Mouse (Mus musculus) kidney, postnatal 25 days (tissue): Measurements from ENCODE around the gene Trmt112.

ENCODE experiments used
- DNase-seq, 2 experiments: peaks; one replicate each; pipeline ENCODE4 v3.0.0; 2021; ENCODE audit warnings: mixed read lengths in 2 of 2

Gene Trmt112

DNA sequence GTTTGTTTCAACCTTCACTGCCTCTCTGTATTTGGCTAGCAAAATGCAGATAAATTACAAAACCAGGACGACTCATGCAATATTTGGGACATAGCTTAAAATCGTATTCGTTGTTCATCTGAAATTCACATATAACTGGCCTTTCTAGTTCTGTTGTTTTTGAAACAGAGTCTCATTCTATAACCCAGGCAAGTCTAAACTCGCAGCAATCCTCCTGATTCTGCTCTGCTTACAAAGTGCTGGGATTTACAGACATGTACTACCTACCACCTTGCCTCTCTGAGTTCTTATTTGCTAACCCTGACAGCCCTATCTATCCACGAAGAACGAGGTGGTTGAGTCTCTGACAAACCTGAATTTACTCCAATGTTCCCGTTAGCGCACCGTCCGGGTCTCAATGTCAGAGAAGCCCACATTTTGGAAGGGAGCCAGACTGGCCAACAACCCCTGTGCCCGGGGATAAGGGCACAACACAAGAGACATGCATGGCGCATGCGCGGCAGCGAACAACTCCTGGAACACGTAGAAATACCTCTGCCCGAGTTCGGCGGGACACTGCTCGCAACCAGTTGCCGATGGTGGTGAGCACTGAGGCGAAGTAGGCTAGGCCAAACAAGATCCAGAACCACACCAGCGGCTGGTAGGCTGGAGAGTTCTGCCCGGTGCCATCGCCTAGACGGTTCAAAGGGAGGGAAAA lies 17.2 kb downstream of the Trmt112 start:
- peak; percentile 67 to 87 for DNase-seq

DNA sequence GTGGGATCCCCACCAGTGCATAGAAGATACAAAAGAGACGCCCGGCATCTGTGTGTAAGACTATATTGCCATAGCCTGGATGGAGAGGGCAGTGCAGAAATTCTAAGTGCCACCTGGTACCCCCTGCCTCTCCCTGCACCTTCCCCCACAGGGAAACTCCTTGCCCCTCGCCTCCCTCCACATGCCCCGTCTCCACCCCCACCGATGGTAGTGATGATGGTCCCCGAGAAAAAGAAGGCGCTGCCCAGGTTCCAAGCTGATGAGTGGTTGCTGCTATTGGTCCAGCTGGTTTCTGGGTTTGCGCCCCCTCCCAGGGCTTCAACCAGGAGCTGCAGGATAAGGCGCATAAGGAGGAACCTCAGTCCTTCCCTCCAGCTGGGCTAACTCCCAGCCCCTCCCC lies 18.6 kb downstream of the Trmt112 start:
- no peak for DNase-seq

DNA sequence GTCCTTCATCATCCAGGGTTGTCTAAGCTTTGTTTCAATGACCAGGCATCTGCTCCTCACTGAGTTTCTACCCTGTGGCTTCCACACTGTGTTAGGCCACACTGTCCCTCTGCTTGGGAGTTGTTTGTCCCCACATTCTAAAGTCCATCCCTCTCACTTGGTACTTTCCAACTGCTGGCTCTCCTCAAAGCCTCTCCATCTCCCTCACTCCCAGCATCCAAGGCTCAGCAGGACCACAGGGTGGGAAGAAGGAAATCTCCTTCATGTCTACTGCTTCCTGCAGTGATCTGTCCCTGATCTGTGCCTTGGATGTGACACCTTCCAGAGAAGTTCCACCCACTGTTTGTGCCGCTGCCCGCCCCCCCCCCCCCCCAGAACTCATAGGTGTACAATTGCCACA lies 21.5 kb downstream of the Trmt112 start:
- no peak for DNase-seq

DNA sequence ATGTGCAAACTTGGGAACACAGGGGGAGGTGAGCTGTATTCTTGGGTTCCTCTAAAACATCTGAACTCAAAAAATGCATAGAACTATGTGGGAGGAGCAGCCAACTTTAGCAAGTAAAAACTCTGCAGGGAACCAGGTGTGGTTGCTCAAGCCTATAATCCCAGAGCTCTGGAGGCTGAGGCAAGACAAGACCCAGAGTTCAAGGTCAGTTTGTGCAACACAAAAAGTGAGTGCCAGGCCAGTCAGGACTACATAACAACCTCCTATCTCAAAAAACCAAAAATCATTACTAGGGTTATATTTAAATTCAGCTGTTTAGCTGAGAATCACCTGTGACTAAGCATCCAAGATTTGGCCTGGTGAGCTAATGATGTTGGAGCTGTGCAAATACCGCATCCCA lies 22.5 kb downstream of the Trmt112 start:
- no peak for DNase-seq

DNA sequence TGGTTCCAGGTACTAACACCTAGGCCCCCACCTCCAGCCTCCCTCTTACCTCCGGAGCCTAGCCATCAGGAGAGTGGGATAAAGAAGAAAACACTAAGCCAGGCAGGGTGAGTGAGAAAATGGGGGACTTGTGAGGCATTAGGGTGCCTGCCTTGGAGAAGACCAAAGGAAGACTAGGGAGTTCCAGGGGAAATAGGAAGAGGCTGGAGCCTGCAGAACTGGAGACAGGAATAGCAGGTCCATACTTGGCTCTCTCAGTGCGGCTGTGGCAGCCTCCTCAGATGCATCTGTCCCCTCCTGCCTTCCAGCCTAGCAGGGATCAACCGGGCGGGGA lies 23.6 kb downstream of the Trmt112 start:
- DNase-seq: no peak

DNA sequence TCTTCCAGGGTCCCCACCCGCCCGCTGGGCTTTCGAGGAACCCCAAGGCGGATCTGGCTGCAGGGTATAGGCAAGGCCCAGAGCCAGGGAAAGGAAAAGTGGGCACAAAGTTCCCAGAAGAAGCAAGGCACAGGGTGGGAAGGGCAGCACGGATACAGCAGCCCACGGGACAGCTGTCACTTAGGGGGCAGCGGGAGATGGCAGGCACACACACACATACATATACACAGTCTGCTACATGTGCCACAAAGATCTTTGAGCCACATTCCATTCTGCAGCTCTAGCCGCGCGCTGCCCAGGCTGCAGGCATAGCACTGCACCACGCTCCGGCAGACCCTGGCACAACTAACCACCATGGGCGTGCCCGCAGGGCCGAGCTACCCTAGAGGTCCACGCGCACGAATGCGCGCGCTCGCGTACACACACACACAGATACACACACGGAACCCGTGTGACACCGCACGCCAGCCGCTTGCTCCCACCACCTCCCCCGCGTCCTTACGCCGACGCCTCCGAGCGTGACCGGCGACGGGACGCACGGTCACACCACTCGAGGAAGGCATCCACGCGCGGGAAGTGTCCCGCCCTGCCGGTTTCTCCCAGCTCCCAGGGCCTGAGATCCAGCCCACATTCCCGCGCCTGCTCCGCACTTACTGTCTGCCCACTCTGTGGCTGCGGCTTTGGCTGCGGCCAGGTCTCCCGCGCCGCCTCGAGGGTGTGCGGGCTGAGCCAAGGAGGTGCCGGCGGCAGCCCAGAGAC lies 24.1 kb downstream of the Trmt112 start:
- DNase-seq: peak; percentile 39 to 67

DNA sequence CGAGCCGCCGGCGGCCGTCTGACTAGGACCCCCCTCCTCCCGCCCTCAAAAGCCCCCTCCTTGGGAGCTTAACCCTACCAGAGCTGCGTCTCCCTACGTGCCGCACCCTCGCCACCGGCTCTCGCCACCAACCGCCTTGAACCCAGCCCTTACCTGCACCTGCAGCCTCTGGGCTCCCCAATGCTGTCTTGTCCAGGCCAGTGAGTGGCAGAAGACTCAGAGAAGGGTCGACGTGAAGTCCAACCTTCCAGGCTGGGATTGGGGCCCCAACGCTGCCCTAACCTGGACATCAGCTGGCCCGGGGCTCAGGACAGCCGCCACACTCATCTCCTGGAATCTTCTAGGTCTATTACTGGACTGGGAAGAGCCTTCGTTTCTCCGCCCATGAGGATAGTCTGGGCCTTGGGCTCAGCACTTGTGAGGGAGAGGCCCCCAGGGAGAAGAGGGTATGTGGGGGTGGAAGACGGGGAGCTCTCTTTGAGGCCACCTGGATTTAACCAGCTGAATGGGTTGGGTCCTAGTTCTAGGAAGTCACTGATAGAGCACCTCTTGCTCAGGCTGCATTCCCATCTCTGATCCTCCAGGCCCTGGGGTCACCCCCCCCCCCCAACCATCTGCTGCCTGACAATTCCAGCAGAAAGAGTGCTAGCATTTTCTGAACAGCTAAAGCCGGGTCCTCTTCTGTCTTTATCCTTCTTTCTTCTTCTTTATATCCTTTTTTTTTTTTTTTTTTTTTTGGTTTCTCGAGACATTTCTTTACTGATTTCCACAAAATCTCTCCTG lies 24.9 kb downstream of the Trmt112 start, which contains the start of gene Kcnk4:
Kcnk4 (minus strand) TSS at position 321 of the 783 bp plus-strand sequence.
- peak in 1 of 2 experiments; percentile 40 for DNase-seq

DNA sequence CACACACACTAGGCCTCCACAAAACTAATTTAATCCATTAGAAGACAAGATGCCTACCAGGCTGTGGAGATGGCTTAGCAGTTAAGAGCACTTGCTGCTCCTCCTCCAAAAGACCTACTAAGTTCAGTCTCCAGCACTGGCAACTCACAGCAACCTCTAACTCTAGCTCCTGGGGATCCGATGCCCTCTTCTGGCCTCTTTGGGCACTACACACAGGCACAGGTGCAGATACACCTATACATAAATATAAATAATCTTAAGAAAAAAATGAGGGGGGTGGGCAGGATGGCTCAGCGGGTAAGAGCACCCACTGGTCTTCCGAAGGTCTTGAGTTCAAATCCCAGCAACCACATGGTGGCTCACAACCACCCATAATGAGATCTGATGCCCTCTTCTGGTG lies 26.8 kb downstream of the Trmt112 start:
- peak; percentile 40 to 57 for DNase-seq

DNA sequence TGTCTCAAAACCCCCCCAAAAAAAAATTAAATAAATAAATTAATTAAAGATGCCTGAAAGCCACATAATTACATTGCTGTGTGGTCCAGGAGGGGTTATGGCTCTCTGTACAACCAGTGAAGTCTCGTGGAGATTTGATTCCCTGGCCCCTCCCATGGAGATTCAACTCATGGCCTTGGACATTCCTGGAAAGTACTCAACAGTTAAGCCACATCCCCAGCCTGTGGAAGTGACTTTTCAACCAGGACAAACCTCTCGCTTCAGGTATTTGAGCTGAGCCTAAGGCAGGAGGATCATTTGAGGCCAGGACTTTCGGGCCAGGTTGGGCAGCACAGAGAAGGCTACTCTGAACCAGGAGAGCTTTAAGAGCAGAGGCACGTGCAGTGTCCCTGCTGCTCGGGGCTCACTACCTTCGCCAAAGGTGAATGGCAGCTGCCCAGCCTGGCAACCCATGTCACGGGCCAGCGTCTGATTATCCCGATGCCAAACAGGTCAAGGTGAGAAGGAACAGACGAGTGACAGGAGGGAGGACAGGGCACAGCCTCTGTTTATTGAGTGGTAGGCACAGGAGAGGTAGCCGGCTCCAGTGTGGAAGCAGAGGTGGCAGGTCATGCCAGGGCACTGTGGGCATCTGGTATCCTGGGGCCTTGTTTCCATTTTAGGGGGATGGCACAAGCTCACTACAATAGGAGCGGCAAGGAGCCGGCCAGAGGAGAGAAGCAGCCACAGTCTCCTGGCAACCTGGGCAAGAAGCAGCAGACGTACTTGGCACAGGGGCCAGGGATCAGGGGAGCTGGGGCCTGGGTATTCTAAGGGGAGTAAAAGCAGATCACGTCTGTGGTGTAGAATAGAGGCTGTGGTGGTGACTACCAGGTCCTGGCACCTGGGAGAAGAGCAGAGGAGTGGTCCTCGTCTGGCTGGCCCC lies 28.3 kb downstream of the Trmt112 start:
- DNase-seq: peak in 1 of 2 experiments; percentile 46

DNA sequence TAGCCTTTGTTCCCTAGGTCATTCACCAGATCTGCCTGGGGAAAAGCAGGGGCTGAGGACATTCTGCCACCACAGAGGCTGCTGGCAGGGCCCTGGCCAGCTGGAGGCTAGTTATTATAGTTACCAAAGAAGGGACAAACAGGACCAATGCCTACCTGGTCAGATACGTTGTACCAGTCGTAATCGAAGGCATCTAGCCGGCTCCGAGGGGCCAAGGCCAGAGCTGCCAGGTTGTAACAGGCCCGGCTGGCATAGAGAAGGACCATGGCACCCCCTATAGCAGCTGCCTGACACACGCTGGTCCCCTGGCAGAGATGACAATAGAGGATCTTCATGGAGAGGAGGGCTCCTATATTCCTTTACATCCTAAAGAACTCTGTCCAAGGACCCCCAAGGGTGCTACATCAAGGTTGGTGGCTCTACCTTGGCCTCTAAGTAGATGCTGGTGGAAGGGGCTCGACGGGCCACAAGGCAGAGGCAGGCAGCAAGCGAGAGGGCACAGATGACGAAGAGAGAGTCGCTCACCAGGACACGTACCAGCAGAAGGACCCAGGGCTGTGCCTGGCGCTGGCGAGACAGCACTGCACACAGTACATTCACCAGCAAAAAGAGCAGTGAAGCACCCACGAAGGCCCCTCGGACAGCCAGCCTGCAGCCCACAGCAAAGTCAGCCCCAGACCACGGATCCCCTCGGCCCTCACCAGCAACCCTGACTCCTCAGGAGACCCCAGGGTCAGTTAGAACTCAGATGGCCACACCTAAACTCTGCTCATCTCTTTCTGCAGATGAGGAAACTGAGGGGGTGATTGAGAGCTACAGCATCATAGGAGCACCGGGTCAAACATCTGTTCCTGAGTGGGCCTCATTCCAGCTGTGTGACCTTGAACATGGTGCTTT lies 29.9 kb downstream of the Trmt112 start:
- no peak for DNase-seq

DNA sequence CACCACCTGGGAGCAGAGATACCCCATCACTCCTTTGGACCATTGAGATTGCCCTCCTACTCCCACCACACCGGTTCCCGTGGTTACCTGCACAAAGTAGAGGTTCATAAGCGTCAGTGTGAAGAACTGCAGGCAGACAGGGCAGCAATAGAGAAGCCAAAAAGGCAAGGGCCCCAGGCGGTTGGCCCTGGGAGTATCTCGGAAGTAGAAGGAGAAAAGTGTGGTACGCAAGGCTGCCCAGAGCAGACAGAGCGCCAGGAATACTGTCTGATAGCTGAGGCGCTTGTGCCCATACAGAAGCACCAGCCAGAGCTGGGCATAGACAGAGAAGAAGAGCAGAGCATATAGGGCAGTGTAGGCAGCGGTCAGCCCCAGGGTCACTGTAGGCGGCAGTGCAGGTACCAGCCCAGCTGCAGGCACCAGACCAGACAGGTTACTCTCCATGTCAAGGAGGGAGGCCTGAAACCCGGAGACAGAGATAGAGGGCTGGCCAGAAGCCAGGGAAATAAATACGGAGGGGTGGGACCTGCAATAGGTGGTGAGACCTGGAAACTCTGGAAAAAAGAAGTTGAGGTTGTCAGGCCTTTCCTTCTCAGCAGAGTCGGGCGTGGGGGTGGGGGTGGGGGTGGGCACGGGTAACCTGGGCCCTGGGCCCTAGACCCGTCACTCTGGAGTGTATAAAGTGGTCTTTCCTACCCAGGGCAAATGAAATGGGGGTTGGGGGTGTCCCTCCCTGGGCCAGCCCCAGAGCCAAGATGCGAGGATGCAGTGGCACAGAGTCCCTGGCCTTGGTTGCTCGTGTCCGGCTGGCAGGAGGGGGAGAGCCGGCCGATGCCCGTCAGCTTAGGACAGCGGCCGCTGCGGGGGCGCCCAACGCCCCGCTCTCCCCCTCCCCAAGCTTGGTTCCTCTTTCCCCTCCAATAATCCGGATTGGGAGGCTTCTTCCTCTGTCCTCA lies 31.2 kb downstream of the Trmt112 start:
- DNase-seq: peak in 1 of 2 experiments; percentile 60

DNA sequence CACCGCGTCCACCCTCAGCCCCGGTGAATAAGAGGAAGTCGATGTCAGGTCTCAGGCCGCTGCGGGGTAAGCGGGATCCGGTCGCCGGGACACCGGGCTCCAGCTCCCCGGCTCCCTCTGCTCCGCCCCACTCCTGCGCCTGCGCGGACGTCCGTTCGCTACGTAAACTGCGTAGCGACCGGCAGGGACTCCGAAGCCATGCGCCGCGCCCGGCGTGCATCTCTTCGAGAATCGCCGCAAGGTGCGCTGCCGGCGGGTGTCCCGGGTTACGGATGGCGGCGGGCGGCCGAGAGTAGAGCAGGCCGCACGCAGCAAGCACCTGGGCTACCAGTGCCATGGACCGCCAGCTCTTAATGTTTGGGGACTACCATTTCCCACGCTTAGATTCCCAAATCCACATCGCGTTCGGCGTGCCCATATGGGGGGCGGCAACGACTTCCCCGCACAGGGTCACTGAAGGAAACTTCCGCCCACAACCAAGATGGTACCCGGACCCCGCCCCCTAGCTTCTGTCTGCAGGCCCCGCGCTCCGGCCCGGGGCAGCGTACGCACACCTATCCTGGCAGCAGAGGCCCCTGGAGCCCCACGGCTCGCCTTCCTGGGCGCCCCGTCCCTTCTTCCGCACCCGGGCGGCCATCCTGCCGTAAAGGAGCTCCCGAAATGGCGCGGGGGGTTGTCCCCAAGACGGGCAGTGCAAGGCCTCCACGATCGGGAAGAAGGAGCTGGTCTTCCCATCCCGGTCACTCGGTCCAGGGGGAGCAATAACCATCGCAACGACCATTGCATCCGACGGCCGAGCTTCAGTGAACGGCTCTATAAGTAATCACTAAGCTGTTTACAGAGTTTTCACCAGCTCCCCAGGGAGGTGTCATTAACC lies 32.1 kb downstream of the Trmt112 start, which contains the start of gene Bad:
Bad (plus strand) TSS at position 490 of the 877 bp plus-strand sequence.
- peak; percentile 95 to 96 for DNase-seq

DNA sequence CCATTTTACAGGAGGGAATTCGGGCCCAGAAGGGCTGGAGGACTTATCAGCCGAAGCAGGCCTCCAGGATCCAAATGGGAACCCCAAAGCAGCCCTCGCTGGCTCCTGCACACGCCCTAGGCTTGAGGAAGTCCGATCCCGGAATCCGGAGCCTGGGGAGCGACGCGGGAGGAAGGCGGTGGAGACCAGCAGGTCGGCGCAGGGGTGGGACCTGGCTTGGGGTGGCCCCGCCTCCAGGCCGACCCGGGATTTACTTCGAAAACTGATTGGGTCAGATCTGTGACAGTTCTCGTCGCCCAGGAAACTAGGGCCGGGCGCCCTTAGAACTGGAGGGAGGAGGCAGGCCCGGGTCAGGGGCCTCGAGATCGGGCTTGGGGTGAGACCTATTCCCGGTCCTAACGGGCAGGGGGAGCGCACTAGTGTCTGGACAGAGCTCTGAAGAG lies 32.8 kb downstream of the Trmt112 start, which contains the start of gene Gpr137:
Gpr137 (minus strand) TSS at position 232 of the 443 bp plus-strand sequence.
- peak; percentile 97 to 99 for DNase-seq

DNA sequence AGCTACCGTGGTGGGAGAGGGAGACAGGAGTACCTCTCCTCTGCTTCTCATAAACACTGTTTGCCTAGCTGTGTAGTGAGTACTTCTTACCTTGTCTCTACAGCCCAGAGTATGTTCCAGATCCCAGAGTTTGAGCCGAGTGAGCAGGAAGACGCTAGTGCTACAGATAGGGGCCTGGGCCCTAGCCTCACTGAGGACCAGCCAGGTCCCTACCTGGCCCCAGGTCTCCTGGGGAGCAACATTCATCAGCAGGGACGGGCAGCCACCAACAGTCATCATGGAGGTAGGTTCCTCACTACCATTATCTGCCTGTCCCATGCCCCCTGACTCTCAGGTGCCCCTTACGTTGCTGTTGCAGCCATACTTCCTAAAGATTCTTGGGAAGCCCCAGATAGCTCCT lies 33.3 kb downstream of the Trmt112 start:
- DNase-seq: peak in 1 of 2 experiments; percentile 48

DNA sequence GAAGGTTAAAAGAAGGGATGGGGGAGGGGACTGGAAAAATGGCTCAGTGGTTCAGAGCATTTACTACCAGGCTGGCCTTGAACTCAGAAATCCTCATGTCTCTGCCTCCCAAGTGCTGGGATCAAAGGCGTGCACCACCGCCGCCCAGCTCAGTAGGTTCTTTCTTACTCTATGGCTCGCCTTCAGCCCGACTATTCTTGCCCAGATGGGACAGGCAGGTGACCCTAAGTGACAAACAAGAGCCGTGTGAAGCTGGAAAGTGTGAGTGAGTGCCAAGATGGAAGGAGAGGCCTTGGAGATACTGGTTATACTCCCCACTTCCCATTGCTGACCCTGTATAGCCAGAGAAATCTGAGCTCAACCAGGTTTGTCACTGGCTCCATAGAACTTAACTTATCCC lies 34.2 kb downstream of the Trmt112 start:
- peak in 1 of 2 experiments; percentile 44 for DNase-seq

DNA sequence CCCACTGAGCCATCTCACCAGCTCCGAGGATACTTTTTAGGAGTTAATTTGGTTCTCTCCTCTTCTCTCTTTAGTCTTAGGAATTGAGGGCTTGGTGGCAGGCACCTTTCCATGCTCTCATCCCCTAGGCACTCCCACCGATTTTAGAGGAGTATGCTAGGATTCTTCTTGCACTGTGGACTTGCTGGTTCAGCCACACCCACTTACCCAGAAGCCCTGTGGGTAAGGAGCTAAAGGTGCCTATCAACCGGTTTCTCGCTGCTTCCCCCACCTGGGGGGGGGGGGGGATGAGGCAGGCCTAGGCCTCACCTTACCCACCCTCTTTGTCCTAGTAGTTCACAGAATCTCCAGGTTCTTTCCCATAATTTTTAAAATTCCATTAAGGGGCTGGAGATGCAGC lies 38.2 kb downstream of the Trmt112 start:
- DNase-seq: no peak

DNA sequence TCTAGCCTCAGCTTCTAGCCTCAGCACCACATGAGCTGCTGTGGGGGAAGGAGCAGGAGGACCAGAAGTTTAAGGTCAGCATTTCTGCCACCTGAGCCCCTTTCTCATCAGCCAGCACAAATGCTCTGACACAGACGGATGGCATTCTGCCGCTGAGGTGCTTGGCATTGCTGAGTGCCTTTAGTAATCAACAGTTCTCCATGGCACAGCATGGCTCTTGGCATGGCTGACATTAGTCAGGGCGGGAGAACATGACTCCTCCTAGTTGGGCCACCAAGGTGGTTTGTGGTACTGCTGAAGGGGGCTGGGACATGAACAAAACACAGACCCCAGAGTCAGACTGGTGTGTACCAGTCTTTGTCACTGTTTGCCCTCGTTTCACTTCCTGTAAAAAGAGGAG lies 38.7 kb downstream of the Trmt112 start:
- DNase-seq: peak in 1 of 2 experiments; percentile 41

DNA sequence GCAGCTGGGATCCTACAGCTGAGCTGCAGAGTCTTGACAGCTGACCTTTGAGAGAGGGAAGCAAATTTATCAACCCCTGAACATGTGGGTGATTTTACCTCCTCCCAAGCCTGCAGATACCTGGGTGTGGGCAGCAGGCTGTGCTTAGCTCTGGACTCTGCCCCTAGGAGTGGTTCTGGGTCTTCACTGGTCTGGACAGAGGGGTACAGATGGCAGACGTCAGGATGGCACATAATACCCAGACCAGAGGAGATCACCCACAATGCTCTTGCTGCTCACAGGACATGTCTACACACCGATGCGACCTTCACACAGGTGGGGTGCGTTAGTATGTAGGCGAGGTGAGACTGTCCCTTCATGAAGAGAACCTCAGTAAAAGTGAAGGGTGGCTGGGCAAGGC lies 40.0 kb downstream of the Trmt112 start:
- DNase-seq: peak in 1 of 2 experiments; percentile 38

DNA sequence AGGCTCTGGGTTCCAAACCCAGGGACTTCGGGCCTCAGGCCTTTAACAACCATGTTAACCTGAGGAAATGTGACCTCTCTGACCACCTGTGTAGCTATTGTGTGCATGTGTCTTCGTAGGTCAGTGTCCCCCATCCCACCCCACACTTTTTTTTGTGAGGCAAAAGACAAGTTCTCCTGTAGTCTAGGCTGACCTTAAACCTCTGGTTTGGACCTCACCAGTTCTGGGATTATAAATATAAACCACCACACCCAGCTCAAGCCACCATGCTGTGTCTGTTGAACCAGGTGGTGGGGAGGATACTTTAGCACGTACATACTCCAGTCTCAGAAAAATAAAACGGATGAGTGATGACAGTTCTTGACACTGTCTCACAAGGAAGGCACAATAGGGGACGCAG lies 40.5 kb downstream of the Trmt112 start:
- no peak for DNase-seq
